Mouse (Mus musculus) right cerebral cortex, postnatal 25 days (tissue): Measurements from ENCODE around the gene Ptprs.

Experiments used
- DNase-seq: peaks from one replicate; pipeline ENCODE4 v3.0.0; 2022

Gene Ptprs

GRCm38 (mm10) chr17:56466747-56467146, 9.5 kb downstream of the Ptprs start:
- DNase-seq: no peak

- no peak for DNase-seq
Measured at GRCm38 (mm10) chr17:56464817-56465216, 11.5 kb downstream of the Ptprs start.

- DNase-seq: no peak
Measured at GRCm38 (mm10) chr17:56464345-56464744, 11.9 kb downstream of the Ptprs start.

GRCm38 (mm10) chr17:56463500-56463899, 12.8 kb downstream of the Ptprs start:
- DNase-seq: no peak

- no peak for DNase-seq
Measured at GRCm38 (mm10) chr17:56462835-56463455, 13.3 kb downstream of the Ptprs start.

- peak; percentile 95 for DNase-seq
Measured at GRCm38 (mm10) chr17:56461771-56462743, 14.2 kb downstream of the Ptprs start.

GRCm38 (mm10) chr17:56460876-56461275, 15.4 kb downstream of the Ptprs start:
- no peak for DNase-seq

GRCm38 (mm10) chr17:56457442-56457841, 18.8 kb downstream of the Ptprs start:
- DNase-seq: no peak

GRCm38 (mm10) chr17:56456353-56456752, 19.9 kb downstream of the Ptprs start:
- no peak for DNase-seq

- DNase-seq: no peak
Measured at GRCm38 (mm10) chr17:56453689-56454088, 22.6 kb downstream of the Ptprs start.

- DNase-seq: peak; percentile 31
Measured at GRCm38 (mm10) chr17:56453251-56453650, 23.0 kb downstream of the Ptprs start.

- no peak for DNase-seq
Measured at GRCm38 (mm10) chr17:56447716-56448115, 28.6 kb downstream of the Ptprs start.

GRCm38 (mm10) chr17:56445397-56445796, 30.9 kb downstream of the Ptprs start:
- DNase-seq: peak; percentile 59

GRCm38 (mm10) chr17:56444771-56445170, 31.5 kb downstream of the Ptprs start:
- no peak for DNase-seq

- DNase-seq: no peak
Measured at GRCm38 (mm10) chr17:56443341-56443795, 32.9 kb downstream of the Ptprs start.

- DNase-seq: no peak
Measured at GRCm38 (mm10) chr17:56442316-56442715, 34.0 kb downstream of the Ptprs start.

- DNase-seq: no peak
Measured at GRCm38 (mm10) chr17:56439731-56440460, 36.4 kb downstream of the Ptprs start.

- DNase-seq: no peak
Measured at GRCm38 (mm10) chr17:56431582-56431981, 44.7 kb downstream of the Ptprs start.

- DNase-seq: peak; percentile 44
Measured at GRCm38 (mm10) chr17:56427857-56428256, 48.4 kb downstream of the Ptprs start.

GRCm38 (mm10) chr17:56425941-56426340, 50.3 kb downstream of the Ptprs start:
- no peak for DNase-seq

GRCm38 (mm10) chr17:56425584-56425914, 50.7 kb downstream of the Ptprs start:
- DNase-seq: peak; percentile 79

- no peak for DNase-seq
Measured at GRCm38 (mm10) chr17:56424726-56425583, 51.3 kb downstream of the Ptprs start.
